14 mouse cellular contexts compared by ENCODE assay signal in genomic region chr2:59596545-59596944, GRCm38 (mm10). TPM values are rescaled to one million over a fixed set of nuclear protein-coding genes. Genes with fewer than 3 reads are reported as not detected.
DNase-seq lines count a peak whose midpoint lies in the region; ATAC-seq and TF ChIP-seq lines count a peak whose summit lies in the region.
"Had no signal": no experiment of that assay in that cellular context is flagged by ENCODE, and none has a peak within 500 bp of the region (broad histone marks: within the 10 kb centered on the region; RNA-seq: fewer than 3 reads in every experiment).

No protein-coding gene starts in this region.

- TF ChIP-seq POLR2A in MEL (IDR thresholded peaks at IDR 0.05; ENCODE audit: control insufficient read depth in 1 of 2, insufficient read depth in 1 of 2, low read depth in 1 of 2, low read length in 2 of 2, poor library complexity in 1 of 2) = no peak

- no peaks in the 10 kb centered on the region for H3K79me2 ChIP-seq in MEL (ENCODE audit: control insufficient read depth, insufficient read depth, low read length, poor library complexity)

- H3K4me1 ChIP-seq in hindbrain, postnatal 0 days (ENCODE audit: insufficient read depth, low read length) = peaks cover 3% of the 10 kb centered on the region; the same call in 1 of the 2 replicates
- H3K4me1 ChIP-seq in hindbrain, embryonic 16.5 days (ENCODE audit: control insufficient read depth, insufficient read depth, low read depth, low read length) = peaks cover 12% of the 10 kb centered on the region
- H3K4me1 ChIP-seq in megakaryocyte, embryonic 14.5 days = peaks cover 21% of the 10 kb centered on the region
- no peaks in the 10 kb centered on the region for H3K4me1 ChIP-seq in MEL (ENCODE audit: control insufficient read depth in 1 of 2, insufficient read depth in 2 of 2, low read length in 2 of 2)
- H3K4me1 ChIP-seq in liver, postnatal 0 days (ENCODE audit: insufficient read depth) = peaks cover 12% of the 10 kb centered on the region
- H3K4me1 ChIP-seq in midbrain, embryonic 16.5 days (ENCODE audit: control insufficient read depth, insufficient read depth, low read length) = 0 out of 2 replicates have a peak, but pooled peaks cover 2% of the 10 kb centered on the region

- H3K4me2 ChIP-seq in hindbrain, postnatal 0 days (ENCODE audit: low read depth, low read length) = no peak overlapping the region
- no peak overlapping the region for H3K4me2 ChIP-seq in hindbrain, embryonic 16.5 days (ENCODE audit: low read length)
- no peak overlapping the region for H3K4me2 ChIP-seq in liver, postnatal 0 days (ENCODE audit: low read depth, low read length)
- no peak overlapping the region for H3K4me2 ChIP-seq in midbrain, embryonic 16.5 days (ENCODE audit: low read length)
- H3K4me2 ChIP-seq: heart, embryonic 12.5 days; hindbrain, embryonic 13.5 days; lung, embryonic 15.5 days had no signal

- H3K27ac ChIP-seq in hindbrain, postnatal 0 days = no peak overlapping the region
- no peak overlapping the region for H3K27ac ChIP-seq in hindbrain, embryonic 16.5 days (ENCODE audit: low read depth, low read length)
- no peak overlapping the region for H3K27ac ChIP-seq in MEL (ENCODE audit: control insufficient read depth, low read depth, low read length)
- H3K27ac ChIP-seq in liver, postnatal 0 days (ENCODE audit: low read depth) = no peak overlapping the region
- no peak overlapping the region for H3K27ac ChIP-seq in midbrain, embryonic 16.5 days (ENCODE audit: low read length)
- H3K27ac ChIP-seq: hindbrain, embryonic 13.5 days; lung, embryonic 15.5 days had no signal

- no peak overlapping the region for H3K9ac ChIP-seq in hindbrain, postnatal 0 days (replicated peaks; ENCODE audit: low read length)
- H3K9ac ChIP-seq in hindbrain, embryonic 16.5 days (ENCODE audit: low read depth, low read length) = no peak overlapping the region
- no peak overlapping the region for H3K9ac ChIP-seq in MEL (ENCODE audit: control insufficient read depth, low read depth, low read length, poor library complexity, severe bottlenecking)
- H3K9ac ChIP-seq in liver, postnatal 0 days (replicated peaks) = no peak overlapping the region
- no peak overlapping the region for H3K9ac ChIP-seq in midbrain, embryonic 16.5 days (ENCODE audit: low read depth, low read length)
- H3K9ac ChIP-seq: heart, embryonic 12.5 days; hindbrain, embryonic 13.5 days; lung, embryonic 15.5 days had no signal

- H3K9me3 ChIP-seq in hindbrain, postnatal 0 days (ENCODE audit: low read length) = no peaks in the 10 kb centered on the region
- H3K9me3 ChIP-seq in hindbrain, embryonic 16.5 days (ENCODE audit: control insufficient read depth, low read length) = no peaks in the 10 kb centered on the region
- H3K9me3 ChIP-seq in megakaryocyte, embryonic 14.5 days = no peaks in the 10 kb centered on the region
- H3K9me3 ChIP-seq in MEL (replicated peaks; ENCODE audit: insufficient read depth, low read length) = no peaks in the 10 kb centered on the region
- no peaks in the 10 kb centered on the region for H3K9me3 ChIP-seq in liver, postnatal 0 days (ENCODE audit: low read length)
- no peaks in the 10 kb centered on the region for H3K9me3 ChIP-seq in midbrain, embryonic 16.5 days (replicated peaks; ENCODE audit: control insufficient read depth, low read length, poor library complexity, severe bottlenecking)
- H3K9me3 ChIP-seq: heart, embryonic 12.5 days; hindbrain, embryonic 13.5 days; lung, embryonic 15.5 days had no signal

- no peaks in the 10 kb centered on the region for H3K36me3 ChIP-seq in hindbrain, postnatal 0 days (ENCODE audit: insufficient read depth, low read length)
- no peaks in the 10 kb centered on the region for H3K36me3 ChIP-seq in hindbrain, embryonic 16.5 days (ENCODE audit: control insufficient read depth, insufficient read depth, low read length)
- H3K36me3 ChIP-seq in megakaryocyte, embryonic 14.5 days (replicated peaks; ENCODE audit: low read length) = no peaks in the 10 kb centered on the region
- H3K36me3 ChIP-seq in MEL (ENCODE audit: control insufficient read depth in 1 of 2, insufficient read depth in 2 of 2, low read length in 2 of 2) = no peaks in the 10 kb centered on the region
- no peaks in the 10 kb centered on the region for H3K36me3 ChIP-seq in liver, postnatal 0 days (replicated peaks; ENCODE audit: insufficient read depth, low read length)
- H3K36me3 ChIP-seq in midbrain, embryonic 16.5 days (ENCODE audit: control insufficient read depth, insufficient read depth, low read length) = no peaks in the 10 kb centered on the region
- H3K36me3 ChIP-seq: heart, embryonic 12.5 days; hindbrain, embryonic 13.5 days; lung, embryonic 15.5 days had no signal

- no peak overlapping the region for H3K4me3 ChIP-seq in hindbrain, postnatal 0 days (ENCODE audit: low read length)
- no peak overlapping the region for H3K4me3 ChIP-seq in hindbrain, embryonic 16.5 days (ENCODE audit: low read length)
- H3K4me3 ChIP-seq in megakaryocyte, embryonic 14.5 days (replicated peaks) = peak overlapping the region; percentile 70
- H3K4me3 ChIP-seq in MEL (ENCODE audit: control insufficient read depth in 1 of 2, insufficient read depth in 1 of 2, low read depth in 2 of 2, low read length in 2 of 2) = no peak overlapping the region
- no peak overlapping the region for H3K4me3 ChIP-seq in liver, postnatal 0 days (ENCODE audit: low read depth, low read length)
- H3K4me3 ChIP-seq in midbrain, embryonic 16.5 days (ENCODE audit: low read depth, low read length) = no peak overlapping the region
- H3K4me3 ChIP-seq: erythroblast, embryonic 14.5 days; heart, embryonic 12.5 days; hindbrain, embryonic 13.5 days; lung, embryonic 15.5 days had no signal

- DNase-seq in hindbrain, postnatal 0 days (ENCODE audit: low spot score) = no peak
- DNase-seq in MEL (ENCODE audit: low read depth, low spot score) = peak; percentile 4
- DNase-seq in liver, postnatal 0 days = no peak
- DNase-seq in kidney, adult 18-20 months = no peak
- DNase-seq: adrenal gland, adult 2 months; kidney, postnatal 4 days had no signal

- no peaks in the 10 kb centered on the region for H3K27me3 ChIP-seq in hindbrain, postnatal 0 days (ENCODE audit: insufficient read depth, low read length)
- no peaks in the 10 kb centered on the region for H3K27me3 ChIP-seq in hindbrain, embryonic 16.5 days (replicated peaks; ENCODE audit: control insufficient read depth, insufficient read depth, low read length)
- peaks cover 11% of the 10 kb centered on the region for H3K27me3 ChIP-seq in megakaryocyte, embryonic 14.5 days (replicated peaks)
- H3K27me3 ChIP-seq in MEL (ENCODE audit: control insufficient read depth in 1 of 2, insufficient read depth in 2 of 2, low read length in 2 of 2) = no peaks in the 10 kb centered on the region
- H3K27me3 ChIP-seq in liver, postnatal 0 days (ENCODE audit: insufficient read depth, low read length) = no peaks in the 10 kb centered on the region
- H3K27me3 ChIP-seq in midbrain, embryonic 16.5 days (ENCODE audit: control insufficient read depth, insufficient read depth, low read depth, low read length) = no peaks in the 10 kb centered on the region
- H3K27me3 ChIP-seq: heart, embryonic 12.5 days; hindbrain, embryonic 13.5 days; lung, embryonic 15.5 days had no signal

- 64% methylated on average over 8 of the region's 8 CpGs for WGBS in hindbrain, postnatal 0 days
- 69% methylated on average over 8 of the region's 8 CpGs for WGBS in hindbrain, embryonic 16.5 days
- WGBS in liver, postnatal 0 days (ENCODE audit: insufficient replicate concordance) = 65% methylated on average over 8 of the region's 8 CpGs
- WGBS in midbrain, embryonic 16.5 days = 65% methylated on average over 8 of the region's 8 CpGs

- no peak for TF ChIP-seq RAD21 in MEL (IDR thresholded peaks at IDR 0.05; ENCODE audit: low read depth, low read length)

- no peak for TF ChIP-seq EP300 in MEL (IDR thresholded peaks at IDR 0.05; ENCODE audit: low read depth in 1 of 2, low read length in 2 of 2)
- no peak for TF ChIP-seq EP300 in liver, postnatal 0 days (IDR thresholded peaks at IDR 0.05; ENCODE audit: low read depth)

- peak; percentile 10; the same call in 1 of the 2 replicates for TF ChIP-seq CTCF in hindbrain, postnatal 0 days (IDR thresholded peaks at IDR 0.05; ENCODE audit: low read depth)
- TF ChIP-seq CTCF in MEL (IDR thresholded peaks at IDR 0.05 in 2 of 3, conservative IDR thresholded peaks at IDR 0.05 in 1 of 3; ENCODE audit: control insufficient read depth in 1 of 3, insufficient read depth in 1 of 3, low read depth in 2 of 3, low read length in 3 of 3, poor library complexity in 1 of 3, severe bottlenecking in 1 of 3) = peak in 1 of 3 experiments; percentile 23; a peak in 2 of 6 replicates
- TF ChIP-seq CTCF in liver, postnatal 0 days (IDR thresholded peaks at IDR 0.05; ENCODE audit: low read depth) = peak; percentile 31

- ATAC-seq in hindbrain, postnatal 0 days = no peak
- no peak for ATAC-seq in hindbrain, embryonic 16.5 days
- ATAC-seq in megakaryocyte, adult 5-6 weeks (ENCODE audit: poor library complexity, severe bottlenecking) = no peak
- no peak for ATAC-seq in liver, postnatal 0 days
- ATAC-seq in midbrain, embryonic 16.5 days = no peak

TF ChIP-seq in MEL, 35 proteins besides CTCF, POLR2A, EP300 and RAD21:
- TF ChIP-seq USF1 (IDR thresholded peaks at IDR 0.05; ENCODE audit: low read depth, low read length) (no peak), USF2 (IDR thresholded peaks at IDR 0.05; ENCODE audit: borderline replicate concordance in 1 of 2, insufficient read depth in 1 of 2, low read depth in 1 of 2, low read length in 2 of 2) (no peak), TAL1 (IDR thresholded peaks at IDR 0.05; ENCODE audit: low read length) (no peak), JUND (IDR thresholded peaks at IDR 0.05; ENCODE audit: low read depth, low read length) (no peak), MXI1 (IDR thresholded peaks at IDR 0.05; ENCODE audit: low read depth, low read length) (no peak)

RNA-seq across cellular contexts. Expression of gene Tanc1, which starts 15.3 kb away (rescaled TPM):
- 10.6 and 12.1 TPM in 2 replicates for total RNA-seq in hindbrain, postnatal 0 days (2014; rRNA removed)
- 4.2 and 4.8 TPM in 2 replicates for polyA plus RNA-seq in hindbrain, postnatal 0 days (2015; fragmentation: Nextera tagmentation; extraction: Ambion mirVana)
- polyA plus RNA-seq in hindbrain, embryonic 16.5 days (2015; fragmentation: Nextera tagmentation; extraction: Ambion mirVana) = 7.2 and 7.4 TPM in 2 replicates
- polyA plus RNA-seq in megakaryocyte, embryonic 14.5 days (2012; ENCODE audit: insufficient read depth, low replicate concordance) = 0.91 and 1.00 TPM in 2 replicates
- total RNA-seq in megakaryocyte, adult 5-6 weeks (2015) = 1.2 and 1.7 TPM in 2 replicates
- 1.7 and 5.7 TPM in 2 replicates for total RNA-seq in megakaryocyte, adult 5-6 weeks (2017)
- 0.39 and 0.54 TPM in 2 replicates for total RNA-seq in MEL (2012; rRNA removed)
- polyA plus RNA-seq in MEL (2012; ENCODE audit: insufficient read depth in 1 of 2, insufficient read length in 2 of 2, low read depth in 1 of 2, low replicate concordance in 2 of 2, missing spikeins in 1 of 2) = under 1 TPM in 1 of 2 experiments, not detected in 1; 0.78 TPM
- polyA plus RNA-seq in liver, postnatal 0 days (2015; fragmentation: Nextera tagmentation; extraction: Ambion mirVana) = 1.7 and 2.4 TPM in 2 replicates
- polyA plus RNA-seq in midbrain, embryonic 16.5 days (2015; fragmentation: Nextera tagmentation; extraction: Ambion mirVana) = 4.2 and 4.5 TPM in 2 replicates
